Mouse (Mus musculus) embryo, embryonic 9.5 days (tissue): ENCODE measurements at regions not wholly inside any gene's neighbourhood (a gene's known extent, or its start where the extent isn't known, plus 50 kb on each side); places are given as distances from the start of the nearest gene placed in this dataset.
A peak's percentile ranks its signal among the peaks of the same experiment; 100 is the strongest.
"Not testable (repeated sequence)": the region's sequence is repeated elsewhere in the genome, so short reads cannot be mapped to it uniquely, and the experiment has no call there.

ENCODE experiments used
- DNase-seq: peaks from one replicate; pipeline ENCODE4 v3.0.0-alpha.2; 2017; ENCODE audit errors: extremely low spot score

- DNase-seq, result no peak
These were observed 549.6 kb upstream of the Chordc1 start for GRCm38 (mm10) chr9:17742308-17742707.

- DNase-seq, result no peak
These were observed 546.7 kb upstream of the Chordc1 start for GRCm38 (mm10) chr9:17745238-17745637.

- DNase-seq, result no peak
These were observed 546.2 kb upstream of the Chordc1 start for GRCm38 (mm10) chr9:17745684-17746083.

- DNase-seq, result not testable (repeated sequence)
These were observed 500.1 kb upstream of the Chordc1 start for GRCm38 (mm10) chr9:17791835-17792234.

- peak; percentile 45 for DNase-seq
These were observed 475.1 kb upstream of the Chordc1 start for GRCm38 (mm10) chr9:17816730-17817403.

GRCm38 (mm10) chr9:17817404-17817736 lies 474.6 kb upstream of the Chordc1 start:
- DNase-seq, result no peak

GRCm38 (mm10) chr9:17865528-17865927 lies 426.4 kb upstream of the Chordc1 start:
- DNase-seq, result no peak

- DNase-seq, result no peak
These were observed 417.1 kb upstream of the Chordc1 start for GRCm38 (mm10) chr9:17874795-17875194.
